Comparison of ENCODE assay signal across 9 mouse cellular contexts in the genomic region with DNA sequence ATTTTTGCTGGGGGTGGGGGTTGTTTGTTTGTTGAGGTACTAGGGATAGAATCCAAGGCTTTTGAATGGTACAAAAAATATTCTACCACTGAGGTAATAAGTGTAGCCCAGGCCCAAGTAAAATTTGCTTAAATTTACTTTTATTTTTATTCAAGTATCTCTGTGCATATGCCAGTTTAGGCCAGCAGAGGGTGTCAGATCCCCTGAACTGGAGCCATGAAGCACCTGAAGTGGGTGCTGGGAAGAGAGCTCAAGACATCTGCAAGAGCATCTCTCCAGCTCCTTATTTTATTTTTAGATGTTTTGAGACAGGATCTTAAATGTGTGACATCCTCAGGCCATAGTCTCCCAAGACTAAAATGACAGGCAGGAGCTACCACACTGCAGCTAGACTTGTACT. TPM values are rescaled to one million over a fixed set of nuclear protein-coding genes. Genes with fewer than 3 reads are reported as not detected.
A peak's percentile ranks its signal among the peaks of the same experiment; 100 is the strongest.
DNase-seq lines count a peak whose midpoint lies in the region; ATAC-seq and TF ChIP-seq lines count a peak whose summit lies in the region.
"Had no signal": no experiment of that assay in that cellular context is flagged by ENCODE, and none has a peak within 500 bp of the region (broad histone marks: within the 10 kb centered on the region; RNA-seq: fewer than 3 reads in every experiment).

No protein-coding gene starts in this region.

- no peaks in the 10 kb centered on the region for H3K9me3 ChIP-seq in liver, embryonic 11.5 days (ENCODE audit: control insufficient read depth, low read length)
- H3K9me3 ChIP-seq: heart, embryonic 15.5 days had no signal

- H3K27me3 ChIP-seq in cerebellum, adult 2 months (ENCODE audit: control insufficient read depth, insufficient read depth, low read length): no peaks in the 10 kb centered on the region
- no peaks in the 10 kb centered on the region for H3K27me3 ChIP-seq in liver, embryonic 11.5 days (replicated peaks; ENCODE audit: control insufficient read depth, insufficient read depth, low read length)
- H3K27me3 ChIP-seq: heart, embryonic 15.5 days had no signal

- no peak overlapping the region for H3K4me2 ChIP-seq in liver, embryonic 11.5 days
- H3K4me2 ChIP-seq: heart, embryonic 15.5 days had no signal

- H3K4me3 ChIP-seq in cerebellum, adult 2 months (replicated peaks; ENCODE audit: insufficient read depth, low read depth, low read length): no peak overlapping the region
- H3K4me3 ChIP-seq in liver, embryonic 11.5 days (ENCODE audit: low read depth, low read length): no peak overlapping the region
- H3K4me3 ChIP-seq: heart, embryonic 15.5 days had no signal

- DNase-seq in cerebellum, adult 2 months: peak in 1 of 2 experiments; percentile 23
- no peak for DNase-seq in cerebellum, adult 9-11 months
- DNase-seq in liver: peak; percentile 35
- no peak for DNase-seq in liver, embryonic 11.5 days (ENCODE audit: low spot score)
- peak; percentile 27 for DNase-seq in adipocyte (ENCODE audit: low spot score)
- DNase-seq in spleen, postnatal 36 days (ENCODE audit: low spot score in 2 of 2): no peak
- no peak for DNase-seq in Muller cell, postnatal 12 days (ENCODE audit: inconsistent ontology term)

- ATAC-seq in liver, embryonic 11.5 days (replicated peaks; ENCODE audit: low FRiP score): no peak
- ATAC-seq in megakaryocyte, adult 5-6 weeks (ENCODE audit: poor library complexity, severe bottlenecking): peak; percentile 30; the same call in 1 of the 2 replicates

- no peak overlapping the region for H3K9ac ChIP-seq in liver, embryonic 11.5 days (ENCODE audit: low read depth, low read length)
- H3K9ac ChIP-seq: heart, embryonic 15.5 days had no signal

- no peak for TF ChIP-seq POLR2A in cerebellum, adult 2 months (IDR thresholded peaks at IDR 0.05; ENCODE audit: borderline replicate concordance, insufficient read depth, low read length)

- H3K27ac ChIP-seq in cerebellum, adult 2 months (ENCODE audit: insufficient read depth, low read length): no peak overlapping the region
- H3K27ac ChIP-seq in liver, embryonic 11.5 days (ENCODE audit: low read depth, low read length): no peak overlapping the region
- H3K27ac ChIP-seq: heart, embryonic 15.5 days had no signal

- peak; percentile 63 for TF ChIP-seq CTCF in cerebellum, adult 2 months (IDR thresholded peaks at IDR 0.05; ENCODE audit: borderline replicate concordance, insufficient read depth, low read depth, low read length)

- peaks cover 37% of the 10 kb centered on the region for H3K36me3 ChIP-seq in liver, embryonic 11.5 days (ENCODE audit: control insufficient read depth, insufficient read depth, low read length)

- H3K4me1 ChIP-seq in cerebellum, adult 2 months (ENCODE audit: control insufficient read depth, insufficient read depth, low read length): no peaks in the 10 kb centered on the region; the same call in 1 of the 2 replicates
- peaks cover 26% of the 10 kb centered on the region for H3K4me1 ChIP-seq in liver, embryonic 11.5 days (replicated peaks; ENCODE audit: control insufficient read depth, insufficient read depth, low read length)

RNA-seq across cellular contexts. Expression of a gene that starts 15.8 kb away (rescaled TPM):
- 82.1 and 89.7 TPM in 2 replicates for polyA plus RNA-seq in cerebellum, adult 2 months (2012; rRNA removed)
- polyA plus RNA-seq in liver, embryonic 11.5 days (2014; fragmentation: Nextera tagmentation; extraction: Ambion mirVana): 52.2 and 56.5 TPM in 2 replicates
- 417 and 420 TPM in 2 replicates for total RNA-seq in megakaryocyte, adult 5-6 weeks (2015)
- total RNA-seq in megakaryocyte, adult 5-6 weeks (2017): 551 and 589 TPM in 2 replicates

RNA-seq across cellular contexts. Expression of a gene that starts 34.0 kb away (rescaled TPM):
- 131 and 133 TPM in 2 replicates for polyA plus RNA-seq in cerebellum, adult 2 months (2012; rRNA removed)
- polyA plus RNA-seq in liver, embryonic 11.5 days (2014; fragmentation: Nextera tagmentation; extraction: Ambion mirVana): 42.9 and 44.5 TPM in 2 replicates
- total RNA-seq in megakaryocyte, adult 5-6 weeks (2015): 125 and 133 TPM in 2 replicates
- 95.0 and 101 TPM in 2 replicates for total RNA-seq in megakaryocyte, adult 5-6 weeks (2017)

Comparison
In these comparisons a context has a peak if more than half of its experiments do, and no peak if none do; other contexts are left out.
1. DNase-seq: peak in liver (single experiment) and adipocyte (single experiment); none in cerebellum, adult 9-11 months (single experiment), liver, embryonic 11.5 days (single experiment), spleen, postnatal 36 days (0 of 2) and Muller cell, postnatal 12 days (single experiment).